Mouse (Mus musculus) cerebellum, adult 9-10 months (tissue): ENCODE data around the gene Mpo.
A peak's percentile ranks its signal among the peaks of the same experiment; 100 is the strongest.

ENCODE experiments used
- DNase-seq: peaks from one replicate; pipeline ENCODE4 v3.0.0; 2022

Mpo gene

DNA sequence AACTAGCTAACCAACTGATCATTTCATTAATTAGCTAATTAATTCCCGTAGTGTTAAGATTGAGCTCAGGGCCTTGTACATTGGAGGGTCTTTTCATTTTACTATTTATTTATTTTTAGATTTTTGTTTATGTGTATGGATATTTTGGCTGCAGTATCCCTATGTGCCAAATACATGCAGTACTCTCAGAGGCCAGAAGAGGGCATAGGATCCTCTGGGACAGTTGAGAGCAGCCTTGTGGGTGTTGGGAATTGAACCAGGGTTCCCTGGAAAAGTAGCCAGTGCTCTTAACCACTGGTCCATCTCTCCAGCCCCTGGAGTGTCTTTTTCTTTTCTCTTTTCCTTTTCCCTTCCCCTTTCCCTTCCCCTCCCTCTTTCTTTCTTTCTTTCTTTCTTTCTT, 12.1 kb downstream of the Mpo start:
- DNase-seq, result no peak

- no peak for DNase-seq
Measured at GRCm38 (mm10) chr11:87807433-87807832, 14.1 kb downstream of the Mpo start.

DNA sequence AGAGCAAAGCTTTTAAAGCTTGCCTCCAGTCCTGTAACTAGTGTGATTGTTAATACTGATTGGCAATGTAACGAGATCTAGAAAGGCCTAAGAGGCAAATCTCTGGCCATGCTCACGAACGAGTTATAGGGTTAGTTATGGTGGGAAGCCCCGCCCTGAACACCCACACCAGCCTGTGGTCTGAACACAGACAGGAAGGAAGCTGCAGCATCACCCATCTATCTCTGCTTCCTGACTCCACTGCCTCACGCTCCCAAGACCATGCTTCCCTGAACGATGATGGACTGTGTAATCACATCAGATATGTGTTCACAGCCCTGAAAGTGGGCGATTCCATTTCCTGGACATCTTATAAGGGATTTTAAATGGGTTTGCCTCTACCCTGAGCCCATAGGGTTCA, 14.9 kb downstream of the Mpo start:
- no peak for DNase-seq

- DNase-seq, result no peak
Measured at GRCm38 (mm10) chr11:87811396-87811795, 18.0 kb downstream of the Mpo start.

- no peak for DNase-seq
Measured at GRCm38 (mm10) chr11:87814831-87815230, 21.4 kb downstream of the Mpo start.

GRCm38 (mm10) chr11:87816707-87817442, 23.5 kb downstream of the Mpo start:
- peak; percentile 81 for DNase-seq

DNA sequence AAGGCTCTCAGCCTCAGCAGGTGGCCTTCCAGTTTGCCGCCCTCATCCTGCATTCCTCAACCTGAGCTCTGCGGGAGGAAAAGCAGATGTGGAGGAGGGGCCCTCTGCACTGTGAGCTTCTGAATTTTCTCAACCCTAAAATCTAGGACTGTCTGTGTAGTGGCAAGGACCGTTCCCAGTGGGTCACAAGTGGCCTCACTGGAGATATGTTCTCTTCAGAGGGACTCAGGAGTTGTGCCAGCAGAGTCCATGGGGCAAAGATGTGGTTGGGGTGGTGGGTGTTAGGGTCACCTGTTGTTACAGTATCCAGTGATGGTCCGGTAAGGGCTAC, 24.0 kb downstream of the Mpo start:
- DNase-seq, result no peak

DNA sequence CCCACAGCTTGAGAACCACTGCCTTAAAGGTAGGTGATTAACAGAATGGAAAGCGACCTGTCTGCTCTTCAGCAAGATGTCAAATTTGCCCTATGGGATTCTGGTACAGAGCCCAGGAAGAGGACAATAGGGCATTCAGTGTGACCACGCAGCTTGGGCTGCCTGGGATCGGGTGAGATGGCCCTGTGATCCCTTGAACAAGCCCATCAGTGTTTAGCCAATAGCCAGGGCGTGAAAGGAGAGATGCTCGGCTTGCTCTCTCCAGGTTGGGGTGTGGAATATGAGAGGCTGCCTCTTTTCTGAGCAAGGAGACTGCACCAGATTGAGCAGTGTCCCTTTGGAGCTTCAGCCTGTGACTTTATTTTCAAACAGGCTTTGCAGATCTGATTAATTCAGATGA, 28.1 kb downstream of the Mpo start:
- DNase-seq, result no peak

DNA sequence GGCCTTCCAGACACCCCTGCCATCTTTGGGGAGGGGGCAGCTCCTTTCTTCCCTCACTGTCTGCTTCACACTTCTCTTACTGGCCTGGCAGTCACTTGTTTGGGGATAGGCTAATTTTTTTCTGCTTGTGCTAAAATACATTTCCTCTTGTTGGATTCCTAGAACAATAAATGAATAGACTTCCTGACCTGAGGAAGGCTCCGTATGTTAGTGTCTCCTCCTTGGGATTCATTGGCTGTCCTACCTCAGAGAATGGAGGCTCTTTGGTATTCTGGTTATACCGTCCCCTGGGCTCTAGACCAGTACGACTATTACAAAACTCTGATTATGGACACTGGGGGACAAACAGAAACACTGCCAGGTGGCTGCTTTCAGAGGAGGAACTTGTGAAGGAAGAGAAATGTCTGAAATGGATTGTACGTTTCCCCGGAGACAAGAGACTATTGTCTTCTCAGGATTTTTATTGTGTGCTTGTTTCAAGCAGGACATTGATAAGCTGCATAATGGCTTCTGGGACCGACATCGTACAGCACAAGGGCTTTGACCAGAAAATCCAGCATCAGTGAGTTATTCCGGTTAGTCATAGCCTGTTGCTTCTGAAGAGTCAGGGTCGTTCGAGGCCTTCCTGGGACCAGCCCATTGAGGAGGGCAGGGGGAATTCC, 35.0 kb downstream of the Mpo start, which contains the start of gene Lpo:
Lpo (minus strand) TSS at position 51 of the 662 bp plus-strand sequence.
- no peak for DNase-seq

GRCm38 (mm10) chr11:87840676-87841075, 47.3 kb downstream of the Mpo start:
- no peak for DNase-seq

DNA sequence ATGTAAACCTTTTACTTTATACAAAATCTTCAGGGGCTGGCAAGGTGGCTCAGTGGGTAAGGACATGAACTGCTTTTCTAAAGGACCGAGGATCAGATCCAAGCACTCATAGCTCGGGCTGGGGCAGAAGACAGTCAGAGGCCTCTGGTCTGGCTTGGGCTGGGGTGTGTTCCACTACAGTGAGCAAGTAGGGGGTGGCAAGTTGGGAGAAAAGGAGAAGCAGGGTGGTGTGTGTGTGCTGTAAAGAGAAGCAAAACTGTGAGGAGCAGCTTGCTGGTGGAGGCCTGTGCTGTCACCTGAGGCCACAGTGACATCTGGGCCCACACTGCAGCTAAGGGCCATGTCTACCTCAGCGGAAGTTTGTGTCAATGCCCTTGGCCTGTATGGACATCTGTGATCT, 48.1 kb downstream of the Mpo start:
- DNase-seq, result no peak

- DNase-seq, result no peak
Measured at GRCm38 (mm10) chr11:87846968-87847600, 53.7 kb downstream of the Mpo start.

GRCm38 (mm10) chr11:87847884-87848283, 54.5 kb downstream of the Mpo start:
- no peak for DNase-seq

DNA sequence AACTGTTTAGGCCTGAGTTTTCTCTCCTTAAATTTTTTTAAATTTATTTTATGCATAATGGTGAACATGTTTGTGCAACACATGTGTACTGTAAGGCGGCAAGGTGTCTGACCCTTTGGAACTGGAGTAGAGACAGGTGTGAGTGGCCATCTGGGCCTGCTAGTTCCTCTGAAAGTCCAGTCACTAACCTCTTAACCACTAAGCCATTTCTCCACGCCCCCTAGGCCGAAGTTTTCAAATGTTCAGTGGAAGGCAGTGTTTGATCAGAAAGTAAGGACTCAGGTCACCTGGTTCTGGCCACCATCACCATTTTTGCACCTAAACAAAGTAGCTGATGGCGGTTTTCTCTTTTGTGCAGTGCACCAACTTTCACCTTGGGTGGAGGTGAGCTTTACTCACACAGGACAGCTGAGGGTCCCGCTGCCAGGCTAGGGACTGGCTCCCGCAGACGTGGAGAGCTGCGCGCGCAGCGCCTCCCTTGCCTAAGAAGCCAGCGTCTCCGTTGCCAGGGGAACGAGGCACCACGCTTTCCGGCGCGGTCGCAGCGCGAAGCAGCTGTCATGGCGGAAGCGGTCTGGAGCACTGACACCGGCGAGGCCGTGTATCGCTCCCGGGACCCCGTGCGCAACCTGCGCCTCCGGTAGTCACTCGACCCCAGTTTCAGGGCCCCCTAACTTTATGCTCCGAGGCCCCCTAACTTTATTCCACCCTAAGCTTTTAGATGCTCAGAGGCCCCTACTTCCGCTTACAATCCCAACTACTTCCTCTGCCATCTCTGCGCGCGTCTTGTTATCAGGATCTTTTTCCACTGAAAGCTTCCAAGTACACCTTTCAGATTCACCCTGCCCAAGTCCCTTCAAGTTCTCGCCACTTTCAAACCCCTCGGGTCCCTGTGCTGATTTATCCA, 59.6 kb downstream of the Mpo start, which contains the start of gene Mks1:
Mks1 (plus strand) TSS at position 526 of the 907 bp plus-strand sequence.
- peak; percentile 87 for DNase-seq

- DNase-seq, result peak; percentile 19
Measured at GRCm38 (mm10) chr11:87853597-87853954, 60.2 kb downstream of the Mpo start.
